Mouse (Mus musculus): ENCODE data around the gene Sfmbt1. TPM values are rescaled to one million over a fixed set of nuclear protein-coding genes. Genes with fewer than 3 reads are reported as not detected.

Sfmbt1 gene
- 15.1 and 15.9 TPM in 2 replicates for polyA plus RNA-seq (2015; fragmentation: Nextera tagmentation; extraction: Ambion mirVana)

- Histone ChIP-seq H3K4me2 (ENCODE audit: low read length) (peak within 1 kb of the TSS; percentile 80), H3K36me3 (ENCODE audit: control insufficient read depth, insufficient read depth, low read length) (no peaks in the 10 kb centered on the region), H3K9ac (ENCODE audit: low read depth, low read length) (peak within 1 kb of the TSS; percentile 89), H3K4me1 (ENCODE audit: control insufficient read depth, insufficient read depth, low read depth, low read length) (peaks cover 8% of the 10 kb centered on the region), H3K27ac (ENCODE audit: low read depth, low read length) (peak within 1 kb of the TSS; percentile 94), H3K9me3 (ENCODE audit: control insufficient read depth, low read length) (no peaks in the 10 kb centered on the region), H3K27me3 (replicated peaks; ENCODE audit: control insufficient read depth, insufficient read depth, low read length) (no peaks in the 10 kb centered on the region), H3K4me3 (ENCODE audit: low read length) (peak within 1 kb of the TSS; percentile 93)
- WGBS = 3% methylated on average over 58 of the region's 87 CpGs
- ATAC-seq = peak; percentile 61
Measured at GRCm38 (mm10) chr14:30714799-30715617, at the start of gene Sfmbt1. Gene Sfmbt1 (plus strand): TSS chr14:30714849.

- WGBS = 84% methylated on average over 3 of the region's 3 CpGs
- Histone ChIP-seq H3K36me3 (ENCODE audit: control insufficient read depth, insufficient read depth, low read length) (peaks cover 12% of the 10 kb centered on the region), H3K27ac (ENCODE audit: low read depth, low read length) (no peak overlapping the region), H3K4me3 (ENCODE audit: low read length) (no peak overlapping the region), H3K27me3 (replicated peaks; ENCODE audit: control insufficient read depth, insufficient read depth, low read length) (no peaks in the 10 kb centered on the region), H3K4me1 (ENCODE audit: control insufficient read depth, insufficient read depth, low read depth, low read length) (no peaks in the 10 kb centered on the region), H3K4me2 (ENCODE audit: low read length) (no peak overlapping the region), H3K9ac (ENCODE audit: low read depth, low read length) (no peak overlapping the region), H3K9me3 (ENCODE audit: control insufficient read depth, low read length) (no peaks in the 10 kb centered on the region)
- ATAC-seq = no peak
Measured at GRCm38 (mm10) chr14:30666061-30666460, 48.6 kb upstream of the Sfmbt1 start.

DNA sequence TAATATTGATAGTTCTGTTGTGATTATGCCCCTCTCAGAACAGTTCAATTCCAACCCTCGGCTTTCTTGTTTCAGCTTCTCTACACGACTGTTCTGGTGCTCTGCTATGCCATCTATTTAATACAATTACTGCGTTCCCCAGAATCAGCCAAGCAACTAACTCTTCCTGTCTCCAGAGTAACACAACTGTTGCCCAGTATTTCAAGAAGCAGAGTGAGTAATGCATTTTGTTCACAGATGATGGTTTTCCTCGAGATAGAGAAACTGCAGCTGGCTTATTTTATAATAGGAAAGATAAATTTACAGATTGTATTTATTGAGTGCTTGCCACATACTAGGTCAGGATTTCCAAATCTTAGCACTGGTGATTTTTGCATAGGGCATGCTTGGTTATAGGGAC lies 48.0 kb upstream of the Sfmbt1 start:
- peaks cover 12% of the 10 kb centered on the region for H3K36me3 ChIP-seq (ENCODE audit: control insufficient read depth, insufficient read depth, low read length)
- H3K9me3 ChIP-seq (ENCODE audit: control insufficient read depth, low read length) = no peaks in the 10 kb centered on the region
- ATAC-seq = no peak
- no peak overlapping the region for H3K27ac ChIP-seq (ENCODE audit: low read depth, low read length)
- no peak overlapping the region for H3K4me3 ChIP-seq (ENCODE audit: low read length)
- 76% methylated on average over 4 of the region's 4 CpGs for WGBS
- H3K9ac ChIP-seq (ENCODE audit: low read depth, low read length) = no peak overlapping the region
- H3K27me3 ChIP-seq (replicated peaks; ENCODE audit: control insufficient read depth, insufficient read depth, low read length) = no peaks in the 10 kb centered on the region
- H3K4me1 ChIP-seq (ENCODE audit: control insufficient read depth, insufficient read depth, low read depth, low read length) = no peaks in the 10 kb centered on the region
- H3K4me2 ChIP-seq (ENCODE audit: low read length) = no peak overlapping the region

GRCm38 (mm10) chr14:30670161-30670560 lies 44.5 kb upstream of the Sfmbt1 start:
- no peak overlapping the region for H3K4me2 ChIP-seq (ENCODE audit: low read length)
- H3K36me3 ChIP-seq (ENCODE audit: control insufficient read depth, insufficient read depth, low read length) = peaks cover 5% of the 10 kb centered on the region

DNA sequence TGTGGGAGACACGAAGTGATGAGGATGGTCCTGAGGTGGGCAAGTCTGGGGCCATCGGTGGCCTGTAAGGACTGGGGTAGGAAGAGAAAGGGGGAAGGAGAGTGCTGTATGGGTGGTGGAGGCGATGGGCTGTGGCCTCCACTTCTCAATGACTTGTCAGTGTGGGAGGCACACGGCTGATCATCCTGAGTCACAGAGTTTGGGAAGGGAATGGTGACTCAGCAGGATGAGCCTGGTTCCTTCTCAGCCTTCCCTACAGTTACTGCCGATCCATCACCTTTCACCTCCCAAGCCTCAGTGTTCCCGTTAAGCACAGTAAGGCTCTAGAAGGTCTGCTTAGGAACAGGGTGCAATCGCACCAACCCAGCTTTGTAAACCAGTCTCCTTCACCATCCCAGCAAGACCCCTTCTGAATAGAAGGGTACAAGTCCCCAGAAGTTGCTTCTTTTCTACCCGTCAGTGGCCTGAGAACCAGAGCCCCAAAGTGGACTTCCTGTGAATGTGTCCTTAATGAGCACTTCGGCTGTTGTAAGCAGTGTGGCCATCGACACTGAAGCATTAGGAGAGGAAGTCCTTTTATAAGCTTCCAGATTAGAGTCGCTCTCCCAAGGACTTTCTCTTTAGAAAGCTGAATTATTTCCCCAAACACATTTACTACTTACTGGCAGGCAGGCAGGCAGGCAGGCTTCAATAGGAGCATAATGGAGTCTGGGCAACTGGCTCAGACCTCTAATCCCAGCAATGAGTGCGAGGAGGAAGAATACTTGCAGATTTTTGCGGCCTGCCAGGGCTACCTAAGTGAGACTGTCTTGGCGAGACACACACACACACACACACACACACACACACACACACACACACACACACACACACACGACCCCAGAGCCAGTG lies 43.3 kb upstream of the Sfmbt1 start:
- H3K36me3 ChIP-seq (ENCODE audit: control insufficient read depth, insufficient read depth, low read length) = peaks cover 6% of the 10 kb centered on the region; the same call in 1 of the 2 replicates
- no peak overlapping the region; the same call in 1 of the 2 replicates for H3K27ac ChIP-seq (ENCODE audit: low read depth, low read length)

More at GRCm38 (mm10) chr14:30670161-30670560, 44.5 kb upstream of the Sfmbt1 start:
- Histone ChIP-seq H3K9me3 (ENCODE audit: control insufficient read depth, low read length) (no peaks in the 10 kb centered on the region), H3K4me3 (ENCODE audit: low read length) (no peak overlapping the region), H3K27ac (ENCODE audit: low read depth, low read length) (no peak overlapping the region), H3K27me3 (replicated peaks; ENCODE audit: control insufficient read depth, insufficient read depth, low read length) (no peaks in the 10 kb centered on the region), H3K4me1 (ENCODE audit: control insufficient read depth, insufficient read depth, low read depth, low read length) (no peaks in the 10 kb centered on the region), H3K9ac (ENCODE audit: low read depth, low read length) (no peak overlapping the region)
- ATAC-seq = no peak
- 91% methylated on average over 6 of the region's 6 CpGs for WGBS

DNA sequence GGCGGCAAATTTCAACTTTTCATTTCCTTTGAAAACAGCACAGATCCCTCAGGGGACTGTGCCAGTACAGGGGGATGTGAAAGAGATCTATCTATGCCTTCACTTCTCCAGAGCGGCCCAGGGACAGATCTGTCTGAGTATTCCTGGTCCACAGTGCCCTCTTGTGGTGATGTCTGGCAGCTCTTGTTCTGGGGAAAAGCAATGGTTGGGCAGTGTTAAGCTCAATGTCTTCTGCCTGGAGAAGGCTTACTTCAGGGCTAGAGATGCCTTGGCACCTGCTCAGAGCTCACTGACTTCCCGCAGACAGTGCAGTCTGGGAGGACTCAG lies 42.7 kb upstream of the Sfmbt1 start:
- Histone ChIP-seq H3K9me3 (ENCODE audit: control insufficient read depth, low read length) (no peaks in the 10 kb centered on the region), H3K27me3 (replicated peaks; ENCODE audit: control insufficient read depth, insufficient read depth, low read length) (no peaks in the 10 kb centered on the region), H3K36me3 (ENCODE audit: control insufficient read depth, insufficient read depth, low read length) (peaks cover 6% of the 10 kb centered on the region; the same call in 1 of the 2 replicates), H3K27ac (ENCODE audit: low read depth, low read length) (no peak overlapping the region), H3K4me3 (ENCODE audit: low read length) (no peak overlapping the region), H3K4me1 (ENCODE audit: control insufficient read depth, insufficient read depth, low read depth, low read length) (no peaks in the 10 kb centered on the region), H3K9ac (ENCODE audit: low read depth, low read length) (no peak overlapping the region), H3K4me2 (ENCODE audit: low read length) (no peak overlapping the region)
- peak; percentile 97 for ATAC-seq
- 11% methylated on average over 3 of the region's 3 CpGs for WGBS

More for the DNA sequence above, 43.3 kb upstream of the Sfmbt1 start:
- H3K4me2 ChIP-seq (ENCODE audit: low read length) = no peak overlapping the region
- H3K9ac ChIP-seq (ENCODE audit: low read depth, low read length) = no peak overlapping the region
- H3K27me3 ChIP-seq (replicated peaks; ENCODE audit: control insufficient read depth, insufficient read depth, low read length) = no peaks in the 10 kb centered on the region
- H3K4me1 ChIP-seq (ENCODE audit: control insufficient read depth, insufficient read depth, low read depth, low read length) = no peaks in the 10 kb centered on the region
- no peaks in the 10 kb centered on the region for H3K9me3 ChIP-seq (ENCODE audit: control insufficient read depth, low read length)
- H3K4me3 ChIP-seq (ENCODE audit: low read length) = no peak overlapping the region
- peak; percentile 82 for ATAC-seq
- 78% methylated on average over 15 of the region's 15 CpGs for WGBS

DNA sequence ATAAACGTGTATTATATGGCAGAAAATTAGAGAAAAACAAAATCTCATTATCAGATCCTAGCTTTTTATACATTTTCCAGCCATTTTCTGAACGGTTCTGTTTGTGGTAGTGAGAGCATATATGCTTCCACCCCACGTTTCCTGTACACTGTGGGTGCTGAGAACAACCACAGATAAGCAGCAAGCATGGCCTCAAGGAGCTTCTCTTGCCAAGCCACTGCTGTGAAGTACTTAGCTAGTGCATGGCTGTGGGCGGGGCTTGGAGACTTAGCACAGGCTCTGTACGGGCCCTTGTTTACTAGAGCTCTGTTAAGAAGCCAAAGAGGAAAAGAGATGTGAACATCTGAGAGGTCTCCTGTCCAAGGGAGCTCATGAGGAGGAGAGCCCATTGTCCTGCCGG lies 39.7 kb upstream of the Sfmbt1 start:
- H3K9me3 ChIP-seq (ENCODE audit: control insufficient read depth, low read length) = no peaks in the 10 kb centered on the region
- H3K4me2 ChIP-seq (ENCODE audit: low read length) = no peak overlapping the region
- ATAC-seq = no peak
- H3K4me1 ChIP-seq (ENCODE audit: control insufficient read depth, insufficient read depth, low read depth, low read length) = no peaks in the 10 kb centered on the region
- no peak overlapping the region for H3K4me3 ChIP-seq (ENCODE audit: low read length)
- no peaks in the 10 kb centered on the region for H3K27me3 ChIP-seq (replicated peaks; ENCODE audit: control insufficient read depth, insufficient read depth, low read length)
- no peak overlapping the region for H3K9ac ChIP-seq (ENCODE audit: low read depth, low read length)
- WGBS = 68% methylated on average over 6 of the region's 6 CpGs
- H3K36me3 ChIP-seq (ENCODE audit: control insufficient read depth, insufficient read depth, low read length) = peaks cover 5% of the 10 kb centered on the region; the same call in 1 of the 2 replicates
- H3K27ac ChIP-seq (ENCODE audit: low read depth, low read length) = no peak overlapping the region

GRCm38 (mm10) chr14:30682131-30682530 lies 32.5 kb upstream of the Sfmbt1 start:
- Histone ChIP-seq H3K27ac (ENCODE audit: low read depth, low read length) (no peak overlapping the region), H3K4me2 (ENCODE audit: low read length) (no peak overlapping the region), H3K4me3 (ENCODE audit: low read length) (no peak overlapping the region), H3K4me1 (ENCODE audit: control insufficient read depth, insufficient read depth, low read depth, low read length) (no peaks in the 10 kb centered on the region), H3K27me3 (replicated peaks; ENCODE audit: control insufficient read depth, insufficient read depth, low read length) (no peaks in the 10 kb centered on the region), H3K36me3 (ENCODE audit: control insufficient read depth, insufficient read depth, low read length) (peaks cover 20% of the 10 kb centered on the region), H3K9me3 (ENCODE audit: control insufficient read depth, low read length) (no peaks in the 10 kb centered on the region), H3K9ac (ENCODE audit: low read depth, low read length) (no peak overlapping the region)
- ATAC-seq = no peak
- 95% methylated on average over 3 of the region's 3 CpGs for WGBS

- Histone ChIP-seq H3K9ac (ENCODE audit: low read depth, low read length) (no peak overlapping the region), H3K27ac (ENCODE audit: low read depth, low read length) (no peak overlapping the region), H3K9me3 (ENCODE audit: control insufficient read depth, low read length) (no peaks in the 10 kb centered on the region), H3K36me3 (ENCODE audit: control insufficient read depth, insufficient read depth, low read length) (peaks cover 3% of the 10 kb centered on the region; the same call in 1 of the 2 replicates), H3K27me3 (replicated peaks; ENCODE audit: control insufficient read depth, insufficient read depth, low read length) (no peaks in the 10 kb centered on the region), H3K4me2 (ENCODE audit: low read length) (no peak overlapping the region), H3K4me1 (ENCODE audit: control insufficient read depth, insufficient read depth, low read depth, low read length) (no peaks in the 10 kb centered on the region), H3K4me3 (ENCODE audit: low read length) (no peak overlapping the region)
- WGBS = 96% methylated on average over 3 of the region's 3 CpGs
- ATAC-seq = no peak
Measured at GRCm38 (mm10) chr14:30690685-30691084, 24.0 kb upstream of the Sfmbt1 start.
